Mouse (Mus musculus): ENCODE data around the gene Gm12185.

Gene Gm12185

DNA sequence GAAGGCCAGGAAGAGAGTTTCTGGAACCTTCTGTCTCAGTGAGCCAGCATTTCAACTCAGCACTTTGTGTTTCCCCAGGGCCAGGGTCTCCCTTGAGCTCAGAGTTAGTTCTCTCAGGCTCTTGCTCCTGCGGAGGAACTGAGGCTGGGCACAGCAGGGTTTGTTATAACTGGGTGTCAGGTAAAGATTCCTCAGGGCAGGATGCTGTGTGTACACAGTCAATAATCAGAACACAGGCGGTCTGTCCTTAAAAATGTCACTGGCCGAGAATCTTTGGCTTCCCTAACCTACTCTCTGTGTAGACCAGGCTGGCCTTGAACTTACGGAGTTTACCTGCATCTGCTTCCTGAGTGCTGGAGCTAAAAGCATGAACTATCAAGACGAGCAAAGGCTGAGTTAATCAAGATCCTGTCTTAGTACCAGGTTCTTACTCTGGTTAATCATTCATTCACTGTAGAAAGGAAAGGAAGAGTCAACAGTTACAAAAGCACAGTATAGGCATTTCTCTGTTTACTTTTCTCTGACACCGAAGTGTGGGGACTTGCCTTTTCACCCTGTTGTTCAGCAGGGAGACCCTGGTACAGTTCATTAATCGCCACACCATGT lies 119.2 kb downstream of the Gm12185 start:
- Histone ChIP-seq H3K4me3 (replicated peaks; ENCODE audit: low read length) (no peak overlapping the region), H3K27me3 (ENCODE audit: insufficient read depth, low read length) (peaks cover 13% of the 10 kb centered on the region; the same call in 1 of the 2 replicates), H3K4me1 (replicated peaks; ENCODE audit: low read depth, low read length) (peaks cover 18% of the 10 kb centered on the region), H3K36me3 (ENCODE audit: insufficient read depth, low read length) (no peaks in the 10 kb centered on the region), H3K9me3 (ENCODE audit: low read length) (no peaks in the 10 kb centered on the region)
- TF ChIP-seq POU5F1 (IDR thresholded peaks at IDR 0.05; ENCODE audit: borderline replicate concordance, low read length): no peak
- TF ChIP-seq NANOG (IDR thresholded peaks at IDR 0.05; ENCODE audit: borderline replicate concordance, low read length): no peak
- TF ChIP-seq CTCF (conservative IDR thresholded peaks at IDR 0.05; ENCODE audit: low read length): no peak

DNA sequence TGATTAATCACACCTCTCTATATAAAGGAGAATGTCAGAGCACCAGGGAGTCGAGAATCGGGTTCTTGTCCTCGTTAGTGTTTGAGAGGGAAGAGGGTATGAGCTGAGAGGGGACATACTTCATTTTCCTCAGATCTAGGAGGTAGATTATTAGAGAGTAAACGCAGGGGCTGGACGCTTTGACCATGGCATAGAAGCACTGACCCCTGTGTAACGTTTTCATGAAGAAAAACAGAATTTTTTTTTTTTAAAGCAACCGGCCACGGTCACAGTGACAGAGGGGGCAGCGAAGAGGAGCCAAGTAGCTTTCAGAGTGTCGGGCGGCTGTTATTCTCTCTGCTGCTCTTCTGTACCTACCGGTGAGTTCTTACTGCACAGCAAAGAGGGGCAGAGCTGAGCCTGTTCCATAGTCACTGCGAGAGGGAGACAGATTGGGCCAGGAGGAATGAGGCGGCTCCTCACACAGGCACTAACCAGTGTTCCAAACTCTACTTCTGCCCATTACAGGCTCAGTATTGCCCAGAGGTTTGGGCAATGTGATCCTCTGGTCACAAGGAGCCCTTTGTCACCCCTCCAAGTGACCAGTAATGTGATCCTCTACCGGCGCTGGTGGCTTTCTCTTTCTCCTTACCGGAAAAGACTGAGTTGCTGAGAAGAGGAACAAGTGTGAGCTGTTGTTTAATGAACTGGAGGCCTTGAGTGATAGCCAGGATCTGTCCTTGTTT lies 120.0 kb downstream of the Gm12185 start:
- H3K4me1 ChIP-seq (replicated peaks; ENCODE audit: low read depth, low read length): peaks cover 18% of the 10 kb centered on the region
- H3K27me3 ChIP-seq (ENCODE audit: insufficient read depth, low read length): peaks cover 13% of the 10 kb centered on the region; the same call in 1 of the 2 replicates
- H3K36me3 ChIP-seq (ENCODE audit: insufficient read depth, low read length): no peaks in the 10 kb centered on the region
- H3K9me3 ChIP-seq (ENCODE audit: low read length): no peaks in the 10 kb centered on the region
- TF ChIP-seq CTCF (conservative IDR thresholded peaks at IDR 0.05; ENCODE audit: low read length) (no peak), NANOG (IDR thresholded peaks at IDR 0.05; ENCODE audit: borderline replicate concordance, low read length) (no peak), POU5F1 (IDR thresholded peaks at IDR 0.05; ENCODE audit: borderline replicate concordance, low read length) (no peak)
- peak overlapping the region; percentile 48; the same call in 1 of the 2 replicates for H3K4me3 ChIP-seq (replicated peaks; ENCODE audit: low read length)

DNA sequence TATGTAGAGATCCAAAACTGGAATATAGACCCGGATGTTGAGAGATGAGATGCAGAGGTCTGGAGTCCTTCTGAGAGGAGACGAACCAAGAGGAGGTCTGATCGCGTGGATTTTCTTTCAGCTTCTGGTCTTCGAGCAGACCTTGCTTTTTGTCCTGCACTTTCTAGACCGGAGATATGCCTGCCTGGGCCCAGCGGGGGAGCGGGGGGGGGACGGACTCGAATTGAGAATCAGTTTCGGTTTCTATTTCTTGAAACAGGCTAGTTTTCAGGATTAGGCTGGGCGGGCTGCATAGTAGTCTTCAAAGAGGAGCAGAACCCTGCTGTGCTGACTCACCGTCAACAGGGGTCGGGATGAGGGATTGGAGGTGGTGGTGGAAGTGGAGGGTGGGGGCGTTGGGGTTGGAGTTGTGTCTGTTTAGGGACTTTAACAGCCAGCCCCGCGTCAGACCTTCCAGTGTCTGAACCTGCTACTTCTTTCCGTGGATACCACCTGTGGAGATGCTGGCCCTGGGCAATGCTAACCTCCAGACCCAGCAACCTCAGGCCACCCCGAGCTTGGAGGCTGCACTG lies 120.7 kb downstream of the Gm12185 start, which contains the start of gene Irgm1:
TSS of gene Irgm1 (minus strand) at position 483 of the 572 bp plus-strand sequence.
- H3K36me3 ChIP-seq (ENCODE audit: insufficient read depth, low read length): no peaks in the 10 kb centered on the region
- peaks cover 12% of the 10 kb centered on the region; the same call in 1 of the 2 replicates for H3K27me3 ChIP-seq (ENCODE audit: insufficient read depth, low read length)
- H3K4me1 ChIP-seq (replicated peaks; ENCODE audit: low read depth, low read length): peaks cover 18% of the 10 kb centered on the region
- peak within 1 kb of the TSS; percentile 48 for H3K4me3 ChIP-seq (replicated peaks; ENCODE audit: low read length)
- H3K9me3 ChIP-seq (ENCODE audit: low read length): no peaks in the 10 kb centered on the region
- no peak for TF ChIP-seq POU5F1 (IDR thresholded peaks at IDR 0.05; ENCODE audit: borderline replicate concordance, low read length)
- no peak for TF ChIP-seq NANOG (IDR thresholded peaks at IDR 0.05; ENCODE audit: borderline replicate concordance, low read length)
- TF ChIP-seq CTCF (conservative IDR thresholded peaks at IDR 0.05; ENCODE audit: low read length): no peak

DNA sequence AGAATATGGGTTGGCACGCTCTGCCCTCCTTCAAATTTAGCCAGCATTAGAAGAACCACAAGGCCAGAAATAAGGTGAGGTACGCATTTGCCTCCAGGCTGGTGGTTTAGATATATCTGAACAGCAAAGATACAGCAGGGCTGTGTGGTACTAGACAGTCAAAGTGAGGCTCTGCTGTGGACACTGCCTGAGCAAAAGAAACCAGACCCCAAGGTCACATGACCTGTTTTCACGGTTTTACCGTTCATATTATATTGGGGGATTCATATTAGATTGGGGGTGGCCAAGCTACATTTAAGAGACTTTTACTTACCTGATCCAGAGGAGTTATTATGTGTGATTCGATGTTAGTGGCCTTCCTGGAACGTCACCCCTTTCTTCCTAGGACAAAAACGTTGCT lies 121.2 kb downstream of the Gm12185 start:
- TF ChIP-seq CTCF (conservative IDR thresholded peaks at IDR 0.05; ENCODE audit: low read length): no peak
- TF ChIP-seq NANOG (IDR thresholded peaks at IDR 0.05; ENCODE audit: borderline replicate concordance, low read length): no peak
- TF ChIP-seq POU5F1 (IDR thresholded peaks at IDR 0.05; ENCODE audit: borderline replicate concordance, low read length): no peak
- H3K36me3 ChIP-seq (ENCODE audit: insufficient read depth, low read length): no peaks in the 10 kb centered on the region

DNA sequence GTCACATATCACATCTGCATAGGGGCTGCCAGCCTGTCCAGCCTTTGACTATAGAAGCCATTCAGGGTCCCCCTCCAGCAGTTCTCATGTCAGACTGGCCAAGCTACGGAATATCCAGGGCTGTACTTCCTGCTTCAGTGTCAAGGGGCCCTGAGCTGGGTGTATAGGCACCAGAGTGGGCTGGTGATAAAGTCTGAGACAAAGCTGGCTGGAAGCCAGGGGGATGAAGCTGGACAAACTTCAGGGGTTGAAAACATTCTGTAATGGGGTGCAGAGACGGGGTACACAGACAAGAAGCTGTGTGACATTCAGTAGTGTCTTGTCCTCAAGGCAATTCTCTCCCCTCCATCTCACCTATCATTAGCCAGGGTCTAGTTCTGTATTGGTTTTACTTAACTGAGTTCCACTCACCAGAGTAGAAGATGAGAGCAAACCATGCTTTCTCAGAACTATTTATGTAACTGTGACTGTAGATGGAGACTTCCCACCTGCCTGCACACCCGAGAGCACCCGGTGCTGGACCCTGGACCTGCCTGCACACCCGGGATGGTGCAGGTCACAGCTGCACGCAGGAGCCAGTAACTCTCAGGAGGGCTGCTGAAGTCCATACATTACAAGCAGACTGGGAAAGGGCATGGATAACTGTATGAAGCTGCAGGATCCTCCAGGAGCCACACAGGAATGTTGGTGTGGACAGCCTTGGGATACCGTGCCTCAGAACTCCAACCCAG lies 122.5 kb downstream of the Gm12185 start:
- Histone ChIP-seq H3K9me3 (ENCODE audit: low read length) (no peaks in the 10 kb centered on the region), H3K36me3 (ENCODE audit: insufficient read depth, low read length) (no peaks in the 10 kb centered on the region), H3K4me1 (replicated peaks; ENCODE audit: low read depth, low read length) (peaks cover 18% of the 10 kb centered on the region), H3K27me3 (ENCODE audit: insufficient read depth, low read length) (0 out of 2 replicates have a peak, but pooled peaks cover 5% of the 10 kb centered on the region), H3K4me3 (replicated peaks; ENCODE audit: low read length) (no peak overlapping the region)
- TF ChIP-seq POU5F1 (IDR thresholded peaks at IDR 0.05; ENCODE audit: borderline replicate concordance, low read length): no peak
- TF ChIP-seq NANOG (IDR thresholded peaks at IDR 0.05; ENCODE audit: borderline replicate concordance, low read length): no peak
- no peak for TF ChIP-seq CTCF (conservative IDR thresholded peaks at IDR 0.05; ENCODE audit: low read length)

More for the DNA sequence above, 121.2 kb downstream of the Gm12185 start:
- peaks cover 18% of the 10 kb centered on the region for H3K4me1 ChIP-seq (replicated peaks; ENCODE audit: low read depth, low read length)
- H3K4me3 ChIP-seq (replicated peaks; ENCODE audit: low read length): peak overlapping the region; percentile 48
- no peaks in the 10 kb centered on the region for H3K9me3 ChIP-seq (ENCODE audit: low read length)
- peaks cover 9% of the 10 kb centered on the region; the same call in 1 of the 2 replicates for H3K27me3 ChIP-seq (ENCODE audit: insufficient read depth, low read length)

DNA sequence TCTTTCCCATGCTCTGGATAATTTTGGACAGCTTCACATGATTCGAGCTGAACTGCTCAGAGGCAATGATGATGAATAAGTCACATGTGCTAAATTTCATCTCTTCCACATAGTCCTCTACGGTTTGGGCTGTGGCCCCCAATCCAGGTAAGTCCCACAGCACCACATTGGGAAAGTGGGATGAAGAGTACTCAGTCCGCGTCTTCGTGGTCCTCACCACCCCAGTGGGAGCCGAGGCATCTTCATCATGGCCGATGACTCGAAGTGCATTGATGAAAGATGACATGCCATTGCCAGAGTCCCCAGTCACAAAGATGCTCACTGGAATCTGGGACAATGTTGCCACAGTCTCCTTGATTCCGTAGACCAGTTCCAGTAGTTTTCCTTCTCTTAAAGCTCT lies 125.5 kb downstream of the Gm12185 start:
- Histone ChIP-seq H3K27me3 (ENCODE audit: insufficient read depth, low read length) (no peaks in the 10 kb centered on the region), H3K4me1 (replicated peaks; ENCODE audit: low read depth, low read length) (peaks cover 10% of the 10 kb centered on the region), H3K4me3 (replicated peaks; ENCODE audit: low read length) (no peak overlapping the region), H3K9me3 (ENCODE audit: low read length) (no peaks in the 10 kb centered on the region), H3K36me3 (ENCODE audit: insufficient read depth, low read length) (no peaks in the 10 kb centered on the region)
- TF ChIP-seq NANOG (IDR thresholded peaks at IDR 0.05; ENCODE audit: borderline replicate concordance, low read length) (no peak), POU5F1 (IDR thresholded peaks at IDR 0.05; ENCODE audit: borderline replicate concordance, low read length) (no peak), CTCF (conservative IDR thresholded peaks at IDR 0.05; ENCODE audit: low read length) (no peak)

DNA sequence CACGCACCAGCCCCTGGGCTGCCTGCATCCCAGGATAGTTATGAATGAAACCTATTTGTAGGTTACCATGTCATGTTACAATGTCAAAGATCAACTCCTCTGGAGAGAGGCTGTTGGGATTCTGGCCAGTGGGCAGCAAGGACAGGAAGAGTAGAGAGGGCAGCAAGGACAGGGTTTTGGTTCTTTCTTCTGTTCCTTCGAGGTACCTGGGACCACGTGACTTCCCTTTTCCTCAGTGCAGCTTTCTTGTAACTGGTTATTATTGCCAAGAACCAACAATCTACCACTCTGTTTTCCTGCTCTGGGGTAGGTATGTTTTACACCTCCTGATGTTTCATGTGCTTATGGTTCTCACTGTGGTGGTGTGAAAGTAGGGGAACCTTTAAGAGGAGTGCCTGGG lies 128.2 kb downstream of the Gm12185 start:
- no peak for TF ChIP-seq CTCF (conservative IDR thresholded peaks at IDR 0.05; ENCODE audit: low read length)
- no peak for TF ChIP-seq NANOG (IDR thresholded peaks at IDR 0.05; ENCODE audit: borderline replicate concordance, low read length)
- no peak for TF ChIP-seq POU5F1 (IDR thresholded peaks at IDR 0.05; ENCODE audit: borderline replicate concordance, low read length)

More for the DNA sequence above, 128.2 kb downstream of the Gm12185 start:
- Histone ChIP-seq H3K4me1 (replicated peaks; ENCODE audit: low read depth, low read length) (peaks cover 1% of the 10 kb centered on the region), H3K4me3 (replicated peaks; ENCODE audit: low read length) (no peak overlapping the region), H3K36me3 (ENCODE audit: insufficient read depth, low read length) (no peaks in the 10 kb centered on the region), H3K9me3 (ENCODE audit: low read length) (no peaks in the 10 kb centered on the region), H3K27me3 (ENCODE audit: insufficient read depth, low read length) (peaks cover 3% of the 10 kb centered on the region; the same call in 1 of the 2 replicates)
